Mouse (Mus musculus): Measurements from ENCODE around the gene Ttll11. TPM values are rescaled to one million over a fixed set of nuclear protein-coding genes. Genes with fewer than 3 reads are reported as not detected.
A peak's percentile ranks its signal among the peaks of the same experiment; 100 is the strongest.

The Ttll11 gene
- polyA plus RNA-seq, 1 experiment from 2014 or later = 2.4 TPM

DNA sequence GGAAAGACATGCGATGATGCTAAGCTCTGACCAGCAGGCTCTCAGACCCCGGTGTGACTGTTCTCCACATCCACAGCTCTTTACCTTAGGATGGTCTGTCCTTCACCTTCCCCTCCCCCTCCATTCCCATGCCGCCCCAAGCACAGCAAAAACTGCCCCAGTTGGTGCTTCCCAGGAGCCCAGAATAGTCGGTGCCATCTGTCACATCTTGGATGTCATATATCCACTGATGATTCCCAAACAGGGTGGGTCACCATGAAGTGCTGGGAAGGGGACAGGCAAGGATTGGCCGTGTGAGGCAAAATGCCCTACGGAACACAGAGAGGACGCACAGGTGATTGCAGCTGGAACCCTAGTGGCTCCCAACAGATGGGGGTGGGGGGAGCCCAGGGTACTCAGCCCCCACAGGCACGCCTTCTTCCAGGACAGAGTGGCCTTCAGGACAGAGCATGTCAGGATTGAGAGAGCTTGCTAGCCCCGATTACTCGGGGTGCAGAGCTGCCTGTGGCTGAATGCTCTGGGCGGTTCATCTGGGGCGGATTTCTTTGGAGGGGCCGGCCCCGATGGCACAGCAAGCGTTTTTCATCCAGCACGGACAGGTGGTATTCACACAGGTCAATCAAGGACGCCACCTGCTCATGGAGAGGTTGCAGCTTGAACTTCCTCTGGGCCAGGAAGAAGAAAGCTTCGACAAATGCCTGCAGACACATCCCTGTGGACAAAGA is 227.8 kb downstream of the Ttll11 start:
- 76% methylated on average over 18 of the region's 18 CpGs for WGBS
- ATAC-seq (ENCODE audit: insufficient number of reproducible peaks, insufficient read depth, low FRiP score, low TSS enrichment) = no peak

DNA sequence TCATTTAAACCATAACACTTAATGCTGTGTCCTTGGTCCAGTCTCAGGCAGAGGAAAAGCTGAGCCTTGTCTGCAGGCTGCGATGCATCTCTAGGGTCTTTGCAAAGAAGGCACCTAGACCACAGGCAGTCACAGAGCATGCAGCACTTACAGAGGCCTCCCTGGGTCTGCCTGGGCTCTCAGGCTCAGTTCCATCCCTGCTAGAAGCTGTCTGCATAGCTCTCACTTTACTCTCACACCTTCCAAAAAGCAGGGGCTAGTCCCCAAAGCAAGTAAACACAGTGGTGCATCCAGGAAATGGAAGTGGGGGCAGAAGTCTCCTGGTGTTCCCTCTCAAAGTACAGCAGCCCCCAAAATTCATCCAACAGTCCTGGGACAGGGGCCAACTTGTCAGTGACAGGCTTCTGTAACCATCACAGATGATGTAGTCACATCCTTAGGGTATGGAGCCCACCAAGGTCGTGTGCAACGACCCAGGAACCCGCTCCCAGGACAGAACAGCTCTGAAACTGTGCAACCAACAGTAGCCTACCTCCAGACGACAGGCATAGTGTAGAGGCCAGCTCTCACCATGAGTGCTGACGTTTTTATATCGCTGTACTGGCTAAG is 229.1 kb downstream of the Ttll11 start:
- Histone ChIP-seq H3K4me3 (no peak overlapping the region), H3K27ac (no peak overlapping the region), H3K9me3 (no peaks in the 10 kb centered on the region), H3K27me3 (no peaks in the 10 kb centered on the region), H3K4me2 (replicated peaks) (no peak overlapping the region), H3K4me1 (peaks cover 22% of the 10 kb centered on the region), H3K9ac (no peak overlapping the region), H3K36me3 (no peaks in the 10 kb centered on the region)
- no peak for ATAC-seq (ENCODE audit: insufficient number of reproducible peaks, insufficient read depth, low FRiP score, low TSS enrichment)
- 66% methylated on average over 7 of the region's 7 CpGs for WGBS

More for the DNA sequence above, 227.8 kb downstream of the Ttll11 start:
- Histone ChIP-seq H3K4me1 (peaks cover 15% of the 10 kb centered on the region), H3K9me3 (no peaks in the 10 kb centered on the region), H3K36me3 (no peaks in the 10 kb centered on the region), H3K27ac (no peak overlapping the region), H3K27me3 (no peaks in the 10 kb centered on the region), H3K4me2 (replicated peaks) (no peak overlapping the region), H3K4me3 (no peak overlapping the region), H3K9ac (no peak overlapping the region)

DNA sequence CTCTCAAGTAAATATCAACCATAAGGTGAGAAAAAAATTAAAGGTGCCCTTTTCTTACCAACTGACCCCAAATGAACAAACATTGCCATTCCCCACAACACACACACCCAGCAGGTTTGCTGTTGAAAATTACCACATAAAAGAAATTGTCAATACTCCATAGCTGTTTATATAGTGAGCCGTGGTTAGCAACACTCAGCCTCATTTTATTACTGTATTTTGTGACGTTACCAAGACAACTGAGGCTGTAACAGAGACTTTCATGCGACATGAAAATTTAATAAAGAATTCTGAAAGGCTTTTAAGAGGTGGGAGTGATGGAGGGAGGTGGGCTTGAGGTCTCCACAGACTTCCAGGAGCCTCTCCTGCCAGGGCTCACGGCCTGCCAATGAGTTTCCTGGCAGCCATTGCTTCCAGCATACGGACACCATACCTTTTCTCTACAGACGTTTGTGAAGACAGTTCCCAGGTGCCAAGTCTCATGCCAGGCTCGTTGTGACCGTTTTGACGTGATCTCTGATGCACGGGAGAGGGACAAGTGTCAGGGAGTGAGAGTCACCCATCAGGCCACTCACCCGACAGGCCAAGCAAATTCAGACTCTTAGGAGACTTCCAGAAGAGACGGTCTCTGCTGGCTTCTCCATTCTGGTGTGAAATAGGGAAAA is 232.2 kb downstream of the Ttll11 start:
- no peaks in the 10 kb centered on the region for H3K36me3 ChIP-seq
- no peak for ATAC-seq (ENCODE audit: insufficient number of reproducible peaks, insufficient read depth, low FRiP score, low TSS enrichment)
- H3K9me3 ChIP-seq = no peaks in the 10 kb centered on the region
- H3K4me2 ChIP-seq (replicated peaks) = no peak overlapping the region
- no peak overlapping the region for H3K4me3 ChIP-seq
- H3K9ac ChIP-seq = no peak overlapping the region
- no peaks in the 10 kb centered on the region for H3K27me3 ChIP-seq
- peaks cover 22% of the 10 kb centered on the region for H3K4me1 ChIP-seq
- no peak overlapping the region for H3K27ac ChIP-seq
- 74% methylated on average over 12 of the region's 12 CpGs for WGBS

DNA sequence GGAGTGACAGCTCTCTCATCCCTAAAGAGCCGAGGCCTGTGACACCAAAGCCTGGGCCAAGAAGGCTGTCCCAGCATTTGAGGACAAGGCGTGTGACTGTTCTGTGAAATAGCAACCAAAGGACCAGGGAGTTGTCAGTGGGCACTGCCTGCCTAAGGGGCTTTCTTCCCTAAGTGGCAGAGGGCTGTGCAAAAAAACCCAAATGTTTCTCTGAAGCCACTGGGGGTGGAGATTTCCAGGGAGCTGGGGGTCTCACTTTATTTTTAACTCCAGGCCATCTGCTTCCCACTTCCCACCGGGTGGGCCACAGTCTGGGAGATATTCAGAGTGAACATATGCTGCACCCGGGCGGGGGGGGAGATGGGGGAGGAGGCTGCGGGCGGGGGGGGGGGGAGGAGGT is 233.1 kb downstream of the Ttll11 start:
- Histone ChIP-seq H3K4me2 (replicated peaks) (no peak overlapping the region), H3K9me3 (no peaks in the 10 kb centered on the region), H3K27ac (no peak overlapping the region), H3K27me3 (no peaks in the 10 kb centered on the region), H3K36me3 (no peaks in the 10 kb centered on the region), H3K4me3 (no peak overlapping the region), H3K4me1 (peaks cover 22% of the 10 kb centered on the region), H3K9ac (no peak overlapping the region)
- no peak for ATAC-seq (ENCODE audit: insufficient number of reproducible peaks, insufficient read depth, low FRiP score, low TSS enrichment)
- 55% methylated on average over 6 of the region's 7 CpGs for WGBS

DNA sequence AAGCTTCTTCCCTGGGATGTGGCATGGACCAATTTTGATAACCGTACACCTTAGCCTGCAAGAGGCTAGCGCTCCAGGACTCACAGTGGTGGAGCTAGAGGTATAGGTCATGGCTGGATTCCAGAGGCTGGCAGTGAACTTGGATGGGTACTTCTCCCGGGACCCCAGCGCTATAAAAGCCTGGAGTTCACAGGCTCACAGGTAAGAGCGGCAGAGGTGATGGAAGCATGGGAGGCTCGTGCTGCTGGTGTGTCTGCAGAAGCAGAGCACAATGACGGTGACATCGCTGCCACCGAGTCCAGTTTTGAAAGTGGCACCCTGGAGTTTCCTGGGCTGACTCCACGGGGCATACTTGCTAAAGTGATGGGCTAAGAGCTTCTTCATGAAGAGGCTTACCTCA is 233.8 kb downstream of the Ttll11 start:
- Histone ChIP-seq H3K9ac (no peak overlapping the region), H3K4me1 (peaks cover 26% of the 10 kb centered on the region), H3K36me3 (no peaks in the 10 kb centered on the region), H3K4me3 (no peak overlapping the region), H3K4me2 (replicated peaks) (no peak overlapping the region), H3K27me3 (no peaks in the 10 kb centered on the region), H3K9me3 (no peaks in the 10 kb centered on the region), H3K27ac (no peak overlapping the region)
- WGBS = 83% methylated on average over 10 of the region's 10 CpGs
- no peak for ATAC-seq (ENCODE audit: insufficient number of reproducible peaks, insufficient read depth, low FRiP score, low TSS enrichment)

DNA sequence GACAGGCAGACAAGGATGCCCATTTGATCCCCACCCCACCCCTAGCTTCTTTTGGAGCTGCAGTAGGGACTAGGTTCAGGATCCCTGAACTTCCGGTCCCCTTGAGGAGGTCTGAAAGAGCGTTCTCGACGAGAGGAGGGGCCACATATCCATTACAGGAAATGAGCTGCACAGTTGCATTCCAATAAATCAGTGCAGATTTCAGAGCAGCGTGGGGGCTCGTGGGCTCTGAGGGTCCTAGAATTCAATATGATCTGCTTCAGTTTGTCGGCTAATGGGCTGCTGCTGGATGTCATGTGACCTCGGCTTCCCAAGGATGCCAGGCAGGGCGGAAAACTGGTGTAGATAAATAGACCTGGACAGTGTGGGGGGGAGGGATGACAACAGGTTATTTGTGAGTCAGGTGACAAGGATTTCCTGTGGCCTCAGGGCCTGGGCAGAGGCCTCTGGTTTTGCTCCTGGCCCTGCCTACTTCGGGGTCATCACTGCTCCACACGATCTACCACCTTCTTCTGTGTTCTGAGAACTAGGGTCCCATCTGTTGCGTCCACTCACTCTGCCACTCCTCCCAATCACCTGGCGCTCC is 240.0 kb downstream of the Ttll11 start:
- peak overlapping the region; percentile 20; the same call in 1 of the 2 replicates for H3K4me2 ChIP-seq (replicated peaks)
- peak overlapping the region; percentile 71 for H3K27ac ChIP-seq
- H3K4me1 ChIP-seq = peaks cover 18% of the 10 kb centered on the region
- no peaks in the 10 kb centered on the region for H3K36me3 ChIP-seq
- no peak overlapping the region for H3K9ac ChIP-seq
- no peaks in the 10 kb centered on the region for H3K9me3 ChIP-seq
- peak; percentile 25; the same call in 1 of the 2 replicates for ATAC-seq (ENCODE audit: insufficient number of reproducible peaks, insufficient read depth, low FRiP score, low TSS enrichment)
- WGBS = 29% methylated on average over 13 of the region's 13 CpGs
- H3K4me3 ChIP-seq = no peak overlapping the region
- no peaks in the 10 kb centered on the region for H3K27me3 ChIP-seq

DNA sequence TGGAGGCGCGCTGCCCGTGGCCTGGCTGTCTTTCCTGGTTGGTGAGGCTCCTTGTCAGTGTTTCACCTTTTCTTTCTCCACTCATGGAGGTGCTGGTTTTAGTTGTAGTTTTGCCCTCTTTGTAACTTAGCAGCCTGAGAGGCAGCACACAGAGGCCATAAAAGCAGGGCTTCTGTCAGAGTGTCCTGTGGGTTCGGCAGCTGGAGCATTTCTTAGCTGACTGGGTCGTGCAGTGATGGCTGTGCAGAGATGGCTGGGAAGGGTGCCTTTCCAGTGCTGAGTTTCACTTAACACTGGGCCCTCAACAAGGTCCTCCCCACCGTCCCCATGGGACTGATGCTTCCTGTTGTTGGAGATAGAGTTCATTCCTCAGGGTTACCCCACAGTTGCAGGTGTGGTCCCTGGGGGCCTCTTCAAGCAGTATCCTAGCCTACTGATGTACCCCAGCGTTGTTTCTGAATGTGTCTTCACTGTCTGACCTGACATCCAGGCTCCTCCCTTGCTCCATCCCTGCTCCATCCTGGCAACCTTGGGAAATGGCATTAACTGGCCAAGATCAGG is 242.2 kb downstream of the Ttll11 start:
- no peak for ATAC-seq (ENCODE audit: insufficient number of reproducible peaks, insufficient read depth, low FRiP score, low TSS enrichment)
- no peak overlapping the region for H3K4me2 ChIP-seq (replicated peaks)
- no peaks in the 10 kb centered on the region for H3K9me3 ChIP-seq
- no peak overlapping the region for H3K27ac ChIP-seq
- H3K9ac ChIP-seq = no peak overlapping the region
- 79% methylated on average over 7 of the region's 7 CpGs for WGBS
- H3K4me1 ChIP-seq = peaks cover 18% of the 10 kb centered on the region
- H3K27me3 ChIP-seq = no peaks in the 10 kb centered on the region
- no peak overlapping the region for H3K4me3 ChIP-seq
- no peaks in the 10 kb centered on the region; the same call in 1 of the 2 replicates for H3K36me3 ChIP-seq

DNA sequence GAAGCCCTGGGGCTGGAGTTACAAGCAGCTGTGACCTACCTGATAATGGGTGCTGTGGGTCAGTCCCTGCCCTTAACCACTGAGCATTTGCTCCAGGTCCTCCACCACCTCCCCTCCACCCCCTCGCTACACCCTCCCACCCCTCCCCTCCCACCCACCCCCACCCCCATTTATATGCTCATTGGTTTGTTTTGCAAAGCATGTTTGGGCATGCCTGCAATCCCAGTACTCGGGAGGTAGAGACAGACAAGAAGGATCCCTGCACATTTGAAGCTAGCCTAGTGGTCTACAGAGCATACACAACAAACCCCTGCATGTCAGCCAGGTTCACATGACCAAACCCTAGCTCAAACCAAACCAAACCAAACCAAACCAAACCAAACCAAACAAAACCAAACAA is 243.7 kb downstream of the Ttll11 start:
- H3K27me3 ChIP-seq = no peaks in the 10 kb centered on the region
- no peak overlapping the region for H3K27ac ChIP-seq
- H3K4me3 ChIP-seq = no peak overlapping the region
- 85% methylated on average over 2 of the region's 2 CpGs for WGBS
- ATAC-seq (ENCODE audit: insufficient number of reproducible peaks, insufficient read depth, low FRiP score, low TSS enrichment) = no peak
- H3K4me2 ChIP-seq (replicated peaks) = no peak overlapping the region
- H3K36me3 ChIP-seq = peaks cover 9% of the 10 kb centered on the region
- peaks cover 15% of the 10 kb centered on the region for H3K4me1 ChIP-seq
- no peaks in the 10 kb centered on the region for H3K9me3 ChIP-seq
- no peak overlapping the region for H3K9ac ChIP-seq

DNA sequence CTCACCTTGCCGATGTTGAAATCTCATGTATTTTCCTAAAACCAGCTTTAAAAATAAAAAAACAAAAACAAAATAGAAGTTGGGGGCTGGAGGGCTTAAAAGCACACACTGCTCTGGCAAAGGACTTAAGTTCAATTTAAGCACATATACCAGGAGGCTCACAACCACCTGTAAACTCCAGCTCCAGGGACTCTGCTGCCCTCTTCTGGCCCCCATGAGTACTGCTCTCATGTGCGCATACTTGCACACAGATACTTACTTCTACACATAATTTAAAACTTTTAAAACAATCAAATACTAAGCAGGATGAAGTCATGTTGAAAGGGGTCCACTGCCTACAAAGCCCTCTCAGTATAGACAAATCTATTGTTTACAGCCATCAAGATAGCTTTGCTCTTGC is 244.7 kb downstream of the Ttll11 start:
- Histone ChIP-seq H3K4me2 (replicated peaks) (no peak overlapping the region), H3K9me3 (no peaks in the 10 kb centered on the region), H3K9ac (no peak overlapping the region), H3K27me3 (no peaks in the 10 kb centered on the region), H3K36me3 (peaks cover 17% of the 10 kb centered on the region), H3K27ac (no peak overlapping the region), H3K4me3 (no peak overlapping the region), H3K4me1 (peaks cover 13% of the 10 kb centered on the region)
- ATAC-seq (ENCODE audit: insufficient number of reproducible peaks, insufficient read depth, low FRiP score, low TSS enrichment) = no peak
- WGBS = 96% methylated on average over 2 of the region's 2 CpGs

DNA sequence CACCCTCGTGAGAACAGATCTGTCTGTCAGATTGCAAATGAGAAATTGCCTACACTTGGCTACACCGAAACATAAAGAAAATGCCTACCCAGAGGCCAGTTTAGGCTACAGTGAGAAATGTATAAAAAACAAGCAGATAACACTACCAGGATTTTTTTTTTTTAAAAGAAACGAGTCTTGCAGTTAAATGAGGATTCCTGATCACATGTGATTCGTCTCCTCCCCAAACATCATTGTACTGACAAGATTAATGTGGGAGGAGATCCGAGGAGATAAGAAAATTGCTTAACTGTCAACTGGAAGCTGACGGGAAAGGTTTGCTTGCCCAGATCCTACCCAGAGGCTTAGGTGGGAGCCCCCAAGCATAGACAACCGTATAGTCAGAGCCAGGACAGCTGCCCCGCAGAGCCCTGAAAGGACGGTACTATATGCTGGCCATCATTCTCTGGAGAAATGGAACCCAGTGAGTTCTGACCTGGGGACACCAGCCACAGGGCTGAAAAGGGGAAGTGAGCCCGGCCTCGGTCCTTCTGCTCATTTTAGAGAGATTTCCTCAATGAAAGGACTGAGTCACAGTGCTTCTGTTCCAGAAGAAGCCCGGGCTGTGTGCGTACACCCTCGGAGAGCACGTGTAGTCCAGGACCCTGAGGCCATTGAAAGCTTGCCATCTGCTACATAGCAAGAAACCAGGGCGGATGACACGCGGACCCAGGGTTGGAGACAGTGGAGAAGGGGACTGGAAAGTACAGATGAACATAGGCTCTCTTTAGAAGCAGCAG is 247.9 kb downstream of the Ttll11 start:
- H3K36me3 ChIP-seq = peaks cover 45% of the 10 kb centered on the region
- peaks cover 18% of the 10 kb centered on the region for H3K4me1 ChIP-seq
- no peak overlapping the region for H3K27ac ChIP-seq
- no peak overlapping the region for H3K9ac ChIP-seq
- H3K9me3 ChIP-seq = no peaks in the 10 kb centered on the region
- WGBS = 73% methylated on average over 18 of the region's 18 CpGs
- no peak for ATAC-seq (ENCODE audit: insufficient number of reproducible peaks, insufficient read depth, low FRiP score, low TSS enrichment)
- no peaks in the 10 kb centered on the region for H3K27me3 ChIP-seq
- H3K4me2 ChIP-seq (replicated peaks) = no peak overlapping the region
- no peak overlapping the region for H3K4me3 ChIP-seq

All from embryonic facial prominence, embryonic 12.5 days (tissue).